Mouse (Mus musculus): Measurements from ENCODE around the gene Slc8a1. TPM values are rescaled to one million over a fixed set of nuclear protein-coding genes. Genes with fewer than 3 reads are reported as not detected.

The Slc8a1 gene
- polyA plus RNA-seq, 1 experiment = 0.46 TPM

DNA sequence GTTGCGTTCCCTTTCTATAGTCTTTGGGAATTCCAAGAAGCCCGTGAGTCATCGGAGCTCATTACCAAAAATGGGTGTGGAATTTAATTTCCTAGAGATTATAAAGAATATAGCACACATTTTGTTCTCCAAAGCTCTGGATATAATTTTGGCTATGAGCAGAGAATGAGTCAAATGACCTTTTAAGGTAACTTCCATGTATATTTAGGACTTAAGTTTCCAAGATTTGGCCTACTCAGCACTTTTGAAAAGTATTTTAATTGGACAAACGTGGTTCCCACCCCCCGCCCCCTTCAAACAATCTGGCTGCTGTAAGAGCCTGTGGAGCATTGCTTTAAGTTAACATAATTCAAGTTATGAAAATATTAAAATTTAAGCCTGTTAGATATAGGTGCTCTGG is 151.4 kb downstream of the Slc8a1 start:
- Histone ChIP-seq H3K27me3 (replicated peaks) (no peaks in the 10 kb centered on the region), H3K9me3 (no peaks in the 10 kb centered on the region), H3K4me1 (no peaks in the 10 kb centered on the region), H3K36me3 (replicated peaks; ENCODE audit: low read length) (no peaks in the 10 kb centered on the region), H3K4me3 (replicated peaks) (no peak overlapping the region)
- TF ChIP-seq FLI1 (IDR thresholded peaks at IDR 0.05; ENCODE audit: low read length) (no peak), GATA1 (IDR thresholded peaks at IDR 0.05; ENCODE audit: borderline replicate concordance, low read length) (no peak)

DNA sequence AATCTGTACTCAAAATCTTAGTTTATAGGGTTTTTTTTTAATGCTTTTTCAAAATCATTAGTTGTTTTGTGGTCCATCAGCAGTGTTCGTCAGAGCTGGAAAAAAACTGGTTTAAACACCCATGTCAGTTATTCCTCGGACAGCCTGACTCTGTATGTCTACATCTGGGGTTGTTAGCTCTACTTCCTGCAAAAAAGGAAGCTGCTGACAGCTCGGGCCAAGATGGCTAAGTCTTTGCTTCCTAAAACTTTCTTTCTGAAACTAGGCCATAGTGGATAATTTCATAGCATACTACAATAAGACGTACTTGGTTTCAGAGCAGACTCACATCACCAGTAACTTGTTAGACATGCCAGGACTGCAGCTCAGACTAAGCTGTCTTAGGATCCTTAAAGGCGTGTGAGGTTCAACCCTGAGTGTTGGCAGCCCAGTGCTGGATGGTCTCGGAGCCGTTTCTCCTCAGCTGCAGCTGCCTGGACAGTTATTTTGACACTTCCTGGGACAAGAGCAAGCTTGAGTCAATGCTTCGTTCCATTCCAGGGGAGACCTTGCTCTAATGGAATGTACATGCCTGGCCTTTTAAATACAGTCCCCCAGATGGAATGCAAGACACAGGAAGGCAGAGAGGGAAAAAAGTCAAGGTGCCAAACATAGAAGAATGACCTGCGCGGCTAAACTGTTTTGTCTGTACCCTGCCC is 158.3 kb downstream of the Slc8a1 start:
- Histone ChIP-seq H3K9me3 (peaks cover 5% of the 10 kb centered on the region), H3K4me1 (peaks cover 15% of the 10 kb centered on the region), H3K36me3 (replicated peaks; ENCODE audit: low read length) (peaks cover 6% of the 10 kb centered on the region), H3K27me3 (replicated peaks) (no peaks in the 10 kb centered on the region), H3K4me3 (replicated peaks) (peak overlapping the region; percentile 33)
- TF ChIP-seq GATA1 (IDR thresholded peaks at IDR 0.05; ENCODE audit: borderline replicate concordance, low read length) (no peak), FLI1 (IDR thresholded peaks at IDR 0.05; ENCODE audit: low read length) (no peak)

DNA sequence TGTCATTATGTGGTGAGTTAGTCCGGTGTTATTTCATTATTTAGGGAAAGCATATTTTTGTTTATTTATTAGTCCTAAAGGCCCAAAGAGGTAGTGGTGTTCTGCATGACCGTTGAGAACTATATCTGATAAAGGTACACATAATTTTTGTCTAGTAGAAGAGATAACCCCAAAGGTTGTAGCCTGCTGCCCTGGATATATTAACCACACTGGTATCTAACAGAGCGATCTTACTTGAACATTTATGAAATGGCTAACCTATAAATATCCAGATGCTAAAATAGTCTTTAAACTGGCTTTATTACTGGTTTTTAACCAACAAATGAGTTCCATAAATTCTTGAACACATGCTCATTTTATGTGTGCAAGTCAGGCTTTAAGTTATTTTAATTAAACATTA is 161.3 kb downstream of the Slc8a1 start:
- H3K36me3 ChIP-seq (replicated peaks; ENCODE audit: low read length) = peaks cover 6% of the 10 kb centered on the region

DNA sequence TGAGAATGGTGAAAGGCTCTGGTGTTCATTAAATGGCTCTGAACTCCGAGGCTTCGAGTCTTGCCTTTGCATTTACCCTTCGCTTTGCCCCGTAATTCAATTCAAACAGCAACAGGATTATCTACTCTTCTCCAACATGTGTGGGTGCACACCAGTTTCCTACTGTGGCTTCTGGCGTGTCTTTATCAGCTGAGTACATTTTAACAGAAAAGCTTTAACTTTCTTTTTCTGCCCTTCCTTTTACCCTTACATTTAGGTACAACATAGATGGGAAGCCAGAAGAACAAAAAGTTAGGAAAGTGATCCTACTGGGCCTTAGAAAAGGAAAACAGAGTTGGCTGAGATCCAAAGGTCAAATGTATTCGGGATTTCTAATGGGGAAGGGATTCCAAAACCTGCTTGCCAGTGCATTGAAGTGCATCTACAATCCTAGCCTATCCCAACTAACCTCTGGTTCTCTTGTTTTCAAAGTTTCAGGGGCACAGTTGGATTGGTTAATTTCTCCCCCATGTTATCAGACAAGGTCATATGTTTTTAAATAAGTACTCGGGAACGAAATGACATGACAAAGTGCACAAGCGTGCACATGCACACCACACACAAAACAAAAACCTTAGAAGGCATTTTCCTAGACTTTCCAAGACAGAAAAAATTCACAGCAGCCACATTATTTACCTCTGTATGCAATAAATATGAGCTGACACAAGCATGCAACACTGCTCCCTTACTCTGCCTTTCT is 172.4 kb downstream of the Slc8a1 start:
- Histone ChIP-seq H3K9me3 (no peaks in the 10 kb centered on the region), H3K4me1 (peaks cover 70% of the 10 kb centered on the region), H3K27me3 (replicated peaks) (no peaks in the 10 kb centered on the region), H3K36me3 (replicated peaks; ENCODE audit: low read length) (no peaks in the 10 kb centered on the region), H3K4me3 (replicated peaks) (peak overlapping the region; percentile 78)
- TF ChIP-seq FLI1 (IDR thresholded peaks at IDR 0.05; ENCODE audit: low read length) = no peak

More for the DNA sequence above, 161.3 kb downstream of the Slc8a1 start:
- Histone ChIP-seq H3K9me3 (peaks cover 5% of the 10 kb centered on the region), H3K4me1 (peaks cover 15% of the 10 kb centered on the region), H3K27me3 (replicated peaks) (no peaks in the 10 kb centered on the region), H3K4me3 (replicated peaks) (no peak overlapping the region)
- TF ChIP-seq GATA1 (IDR thresholded peaks at IDR 0.05; ENCODE audit: borderline replicate concordance, low read length) = no peak
- TF ChIP-seq FLI1 (IDR thresholded peaks at IDR 0.05; ENCODE audit: low read length) = no peak

DNA sequence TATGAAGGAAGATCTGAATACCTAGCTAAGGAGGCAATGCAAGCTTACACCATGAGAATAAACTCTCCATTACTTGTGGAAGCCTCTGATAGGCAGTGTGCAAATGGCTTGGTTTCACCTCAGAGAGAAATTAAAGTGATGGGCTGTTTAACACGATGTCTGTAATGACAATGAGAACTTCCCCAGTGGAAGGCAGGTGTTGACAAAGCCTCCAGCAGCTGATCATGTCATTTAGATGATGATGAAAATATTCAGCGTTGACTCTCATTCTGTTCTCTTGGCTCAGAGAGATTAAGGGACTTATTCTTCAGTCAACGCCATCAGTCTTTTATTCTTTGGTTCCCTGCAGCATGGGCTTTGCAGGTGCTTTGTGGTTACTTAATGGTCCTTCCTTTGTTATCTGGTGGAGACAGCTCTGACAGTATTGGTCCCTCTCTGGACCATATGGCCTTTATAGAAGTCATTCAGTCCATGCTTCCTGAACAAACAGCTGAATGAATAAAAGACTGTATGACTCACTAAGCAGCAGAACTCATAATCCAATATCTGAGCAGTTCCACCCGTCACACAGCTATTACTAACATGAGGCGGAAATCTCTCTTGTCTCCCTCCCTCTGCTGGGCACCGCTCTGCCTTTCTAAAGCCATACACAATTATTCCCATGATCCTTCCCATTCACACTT is 184.0 kb downstream of the Slc8a1 start:
- Histone ChIP-seq H3K27me3 (replicated peaks) (no peaks in the 10 kb centered on the region), H3K9me3 (no peaks in the 10 kb centered on the region), H3K4me3 (replicated peaks) (no peak overlapping the region), H3K36me3 (replicated peaks; ENCODE audit: low read length) (no peaks in the 10 kb centered on the region), H3K4me1 (peaks cover 3% of the 10 kb centered on the region; the same call in 1 of the 2 replicates)
- TF ChIP-seq GATA1 (IDR thresholded peaks at IDR 0.05; ENCODE audit: borderline replicate concordance, low read length) (no peak), FLI1 (IDR thresholded peaks at IDR 0.05; ENCODE audit: low read length) (no peak)

DNA sequence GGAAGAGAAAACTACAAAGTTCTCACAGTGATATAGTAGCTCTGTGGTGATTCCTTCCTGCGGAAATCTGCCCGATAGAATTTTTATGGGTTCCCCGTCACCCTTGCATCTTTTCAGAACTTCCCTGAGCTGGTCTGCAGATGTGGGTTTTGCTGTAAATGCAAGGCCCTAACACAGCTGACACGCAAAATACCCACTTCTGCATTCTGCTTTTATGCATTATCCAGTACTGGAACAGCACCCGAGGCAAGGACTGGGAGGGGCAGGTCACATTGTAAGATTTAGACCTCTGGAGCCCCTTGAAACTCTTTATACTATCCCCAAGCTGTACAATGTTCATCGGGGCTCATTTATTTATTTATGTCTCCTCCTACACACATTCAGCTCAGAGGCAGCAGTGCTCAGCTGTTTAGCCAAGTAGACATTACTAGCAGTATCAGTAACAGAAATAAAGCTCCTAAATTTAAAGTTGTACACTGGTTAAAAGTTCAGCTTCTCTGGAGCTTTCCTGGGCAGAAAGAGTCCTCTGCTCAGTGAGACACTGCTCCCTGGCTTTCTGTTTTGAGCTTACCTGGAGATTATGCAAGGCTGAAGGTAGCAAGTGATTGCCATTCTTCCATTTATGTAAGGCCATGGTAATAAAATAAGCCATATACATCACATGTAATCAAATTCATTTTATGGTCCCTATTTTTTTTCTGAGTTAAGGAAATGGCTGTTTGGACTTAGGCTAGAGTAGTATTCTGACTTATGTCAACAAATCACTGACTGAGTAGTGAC is 186.1 kb downstream of the Slc8a1 start:
- Histone ChIP-seq H3K9me3 (no peaks in the 10 kb centered on the region), H3K4me1 (peaks cover 3% of the 10 kb centered on the region; the same call in 1 of the 2 replicates), H3K27me3 (replicated peaks) (no peaks in the 10 kb centered on the region), H3K36me3 (replicated peaks; ENCODE audit: low read length) (no peaks in the 10 kb centered on the region), H3K4me3 (replicated peaks) (no peak overlapping the region)
- TF ChIP-seq FLI1 (IDR thresholded peaks at IDR 0.05; ENCODE audit: low read length) = no peak
- no peak for TF ChIP-seq GATA1 (IDR thresholded peaks at IDR 0.05; ENCODE audit: borderline replicate concordance, low read length)

DNA sequence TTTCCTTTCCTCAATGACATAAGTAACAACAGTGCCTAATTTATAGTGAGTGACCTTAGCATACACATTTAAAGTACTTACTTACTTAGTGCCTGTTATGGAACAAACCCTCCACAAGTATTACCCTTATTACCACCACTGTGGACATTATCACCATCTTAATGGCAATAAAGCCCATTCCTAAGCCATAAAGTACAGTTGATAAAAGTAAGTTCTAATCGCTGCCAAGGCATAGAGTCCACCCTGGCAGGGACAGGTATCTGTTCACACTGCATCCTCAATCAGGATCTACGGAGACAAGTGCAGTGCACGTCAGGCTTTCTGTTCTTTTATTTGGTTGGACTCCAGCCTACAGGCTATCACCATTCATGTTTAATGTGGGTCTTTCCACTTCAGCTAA is 187.3 kb downstream of the Slc8a1 start:
- Histone ChIP-seq H3K9me3 (no peaks in the 10 kb centered on the region), H3K4me1 (peaks cover 3% of the 10 kb centered on the region; the same call in 1 of the 2 replicates)
- TF ChIP-seq GATA1 (IDR thresholded peaks at IDR 0.05; ENCODE audit: borderline replicate concordance, low read length) = no peak
- TF ChIP-seq FLI1 (IDR thresholded peaks at IDR 0.05; ENCODE audit: low read length) = no peak

DNA sequence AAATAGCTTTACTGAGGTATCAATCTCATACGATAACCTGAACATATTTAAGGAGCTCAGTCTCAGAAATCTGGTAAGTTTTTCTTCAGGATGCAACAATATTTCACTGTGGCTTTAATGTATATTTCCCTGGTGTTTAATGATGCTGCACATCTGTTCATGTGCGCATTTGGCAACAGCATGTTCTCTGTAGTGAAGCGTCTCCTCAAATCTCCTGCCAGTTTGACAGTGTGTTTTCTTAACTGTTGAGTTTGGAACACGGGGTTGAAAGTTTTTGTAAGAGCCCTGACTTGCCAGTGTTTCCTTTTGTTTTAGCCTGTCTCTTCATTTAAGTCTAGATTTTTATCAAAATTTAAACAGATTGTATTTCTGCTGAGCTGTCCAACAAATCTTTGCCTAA is 190.2 kb downstream of the Slc8a1 start:
- H3K27me3 ChIP-seq (replicated peaks) = no peaks in the 10 kb centered on the region
- H3K4me1 ChIP-seq = peaks cover 8% of the 10 kb centered on the region; the same call in 1 of the 2 replicates
- H3K4me3 ChIP-seq (replicated peaks) = no peak overlapping the region
- TF ChIP-seq FLI1 (IDR thresholded peaks at IDR 0.05; ENCODE audit: low read length) = no peak
- TF ChIP-seq GATA1 (IDR thresholded peaks at IDR 0.05; ENCODE audit: borderline replicate concordance, low read length) = no peak
- H3K36me3 ChIP-seq (replicated peaks; ENCODE audit: low read length) = no peaks in the 10 kb centered on the region
- no peaks in the 10 kb centered on the region for H3K9me3 ChIP-seq

More for the DNA sequence above, 187.3 kb downstream of the Slc8a1 start:
- H3K27me3 ChIP-seq (replicated peaks) = no peaks in the 10 kb centered on the region
- no peak overlapping the region for H3K4me3 ChIP-seq (replicated peaks)
- no peaks in the 10 kb centered on the region for H3K36me3 ChIP-seq (replicated peaks; ENCODE audit: low read length)

DNA sequence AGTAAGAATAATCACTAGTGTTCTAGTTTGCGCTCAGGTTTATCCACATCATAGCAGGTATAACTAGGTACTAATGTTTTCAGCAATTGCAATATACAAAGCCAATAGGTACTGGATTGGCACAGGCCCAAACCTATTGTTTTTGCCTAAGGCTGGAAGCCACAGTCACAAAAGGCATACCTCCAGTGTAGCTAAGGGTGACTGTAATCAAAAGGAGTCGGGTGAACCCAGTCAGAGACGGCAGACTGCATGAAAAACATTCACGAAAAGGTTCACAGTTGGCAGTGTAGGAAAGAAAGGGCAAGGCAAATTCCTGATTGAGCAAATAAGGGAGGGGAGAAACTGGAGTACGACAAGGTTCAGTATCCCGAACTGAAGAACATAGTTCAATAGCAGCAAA is 191.7 kb downstream of the Slc8a1 start:
- H3K4me3 ChIP-seq (replicated peaks) = no peak overlapping the region
- TF ChIP-seq GATA1 (IDR thresholded peaks at IDR 0.05; ENCODE audit: borderline replicate concordance, low read length) = no peak
- no peak for TF ChIP-seq FLI1 (IDR thresholded peaks at IDR 0.05; ENCODE audit: low read length)
- H3K27me3 ChIP-seq (replicated peaks) = no peaks in the 10 kb centered on the region
- peaks cover 8% of the 10 kb centered on the region; the same call in 1 of the 2 replicates for H3K4me1 ChIP-seq
- no peaks in the 10 kb centered on the region for H3K36me3 ChIP-seq (replicated peaks; ENCODE audit: low read length)
- no peaks in the 10 kb centered on the region for H3K9me3 ChIP-seq
